Mouse (Mus musculus) hindbrain, embryonic 10.5 days (tissue): Measurements from ENCODE around the gene 3110082I17Rik. TPM values are rescaled to one million over a fixed set of nuclear protein-coding genes. Genes with fewer than 3 reads are reported as not detected.

ENCODE experiments used
- DNase-seq: peaks from one replicate; pipeline ENCODE4 v3.0.0-alpha.2; 2017; ENCODE audit warnings: low spot score
- H3K27ac ChIP-seq: fragments of 300-500 bp; sonication (generic); 2 replicates; pipeline ENCODE4 v1.5.1; 2016; ENCODE audit warnings: mild to moderate bottlenecking, moderate library complexity
- H3K27me3 ChIP-seq: fragments of 300-500 bp; sonication (generic); 2 replicates; pipeline ENCODE4 v1.6.1; 2016; ENCODE audit warnings: mild to moderate bottlenecking; ENCODE audit not compliant: poor library complexity, insufficient read depth, severe bottlenecking
- H3K36me3 ChIP-seq: fragments of 300-500 bp; sonication (generic); 2 replicates; pipeline ENCODE4 v1.6.1; 2016; ENCODE audit warnings: mild to moderate bottlenecking, moderate library complexity
- H3K4me1 ChIP-seq: fragments of 300-500 bp; sonication (generic); replicated peaks from 2 replicates; pipeline ENCODE4 v1.6.1; 2016; ENCODE audit warnings: mild to moderate bottlenecking
- H3K4me3 ChIP-seq: fragments of 300-500 bp; sonication (generic); 2 replicates; pipeline ENCODE4 v1.5.1; 2016; ENCODE audit warnings: mild to moderate bottlenecking, moderate library complexity
- H3K9me3 ChIP-seq: fragments of 300-500 bp; sonication (generic); 2 replicates; pipeline ENCODE4 v1.6.1; 2016; ENCODE audit warnings: mild to moderate bottlenecking, moderate library complexity
- WGBS: fragments of 180-500 bp; shearing (Covaris S2); methylation state at CpG from one replicate; pipeline ENCODE4 v1.1.7; 2016; 5-methylcytosine and 5-hydroxymethylcytosine counted together
- polyA plus RNA-seq: library from polyadenylated mRNA; unstranded; fragments of >200 nt; fragmentation: Nextera tagmentation; extraction: Ambion mirVana; gene quantifications from 2 replicates; pipeline ENCODE4 v1.2.1, GENCODE M21; 2016

3110082I17Rik gene
- polyA plus RNA-seq, 1 experiment from 2014 or later: 49.1 TPM

DNA sequence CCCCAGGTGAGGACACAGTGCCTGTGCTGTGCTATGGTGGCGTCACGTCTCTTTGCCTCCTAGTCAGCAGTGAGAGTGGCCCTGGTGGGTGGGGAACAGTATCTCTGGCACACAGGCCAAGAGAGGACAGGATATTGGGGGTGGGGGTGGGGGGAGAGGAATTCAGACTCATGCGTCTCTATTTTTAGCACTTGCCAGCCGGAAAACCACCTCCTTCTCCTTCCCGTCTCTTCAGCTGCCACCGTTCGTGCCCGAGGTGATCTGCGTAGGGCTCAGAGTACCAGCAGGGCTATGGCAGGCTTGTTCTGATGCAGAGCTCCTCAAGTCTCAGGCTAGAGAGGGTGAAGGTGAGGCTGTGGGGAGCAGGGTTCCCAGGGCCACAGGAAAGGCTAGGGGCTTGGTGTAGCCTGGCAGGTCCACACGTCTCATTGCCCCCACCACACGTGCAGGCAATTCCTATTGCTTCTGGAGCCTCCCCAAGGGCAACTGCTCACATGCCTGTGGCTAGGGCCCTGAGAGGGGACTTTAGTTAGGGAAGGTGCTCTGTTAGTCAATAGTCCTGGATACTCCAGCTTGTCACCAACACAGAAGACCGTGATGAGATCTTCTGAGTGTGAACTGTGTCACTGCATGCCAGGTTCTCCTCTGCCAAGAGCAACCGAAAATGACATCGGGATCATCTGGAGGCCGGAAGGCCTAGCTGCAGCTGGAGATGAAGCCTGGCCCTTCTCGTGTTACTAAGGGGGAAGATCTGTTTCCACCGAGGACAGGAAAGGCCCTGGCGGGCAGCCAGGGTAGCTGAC is 82.7 kb downstream of the 3110082I17Rik start, which contains the start of gene Gpr146:
Gene Gpr146, plus strand, starts transcription at position 230 of the 803 bp plus-strand sequence.
- Histone ChIP-seq H3K4me1 (peaks cover 63% of the 10 kb centered on the region), H3K9me3 (no peaks in the 10 kb centered on the region), H3K27me3 (0 out of 2 replicates have a peak, but pooled peaks cover 3% of the 10 kb centered on the region), H3K36me3 (no peaks in the 10 kb centered on the region), H3K27ac (peak within 1 kb of the TSS; percentile 87), H3K4me3 (no peak within 1 kb of the TSS)
- WGBS: 77% methylated on average over 18 of the region's 18 CpGs
- no peak for DNase-seq

GRCm38 (mm10) chr5:139374841-139375240 is 85.5 kb downstream of the 3110082I17Rik start:
- DNase-seq: no peak
- Histone ChIP-seq H3K27me3 (no peaks in the 10 kb centered on the region), H3K4me3 (no peak overlapping the region), H3K4me1 (peaks cover 66% of the 10 kb centered on the region), H3K9me3 (no peaks in the 10 kb centered on the region), H3K36me3 (no peaks in the 10 kb centered on the region), H3K27ac (no peak overlapping the region)
- 88% methylated on average over 2 of the region's 2 CpGs for WGBS

GRCm38 (mm10) chr5:139373889-139374444 is 86.4 kb downstream of the 3110082I17Rik start:
- DNase-seq: no peak
- Histone ChIP-seq H3K27ac (0 out of 2 replicates have a peak overlapping the region, but pooled peaks have one; percentile 23), H3K4me1 (peaks cover 65% of the 10 kb centered on the region), H3K4me3 (no peak overlapping the region), H3K27me3 (no peaks in the 10 kb centered on the region), H3K36me3 (no peaks in the 10 kb centered on the region), H3K9me3 (no peaks in the 10 kb centered on the region)
- WGBS: 84% methylated on average over 6 of the region's 6 CpGs

GRCm38 (mm10) chr5:139373126-139373525 is 87.2 kb downstream of the 3110082I17Rik start:
- Histone ChIP-seq H3K27me3 (no peaks in the 10 kb centered on the region), H3K36me3 (no peaks in the 10 kb centered on the region)
- WGBS: 82% methylated on average over 3 of the region's 3 CpGs

DNA sequence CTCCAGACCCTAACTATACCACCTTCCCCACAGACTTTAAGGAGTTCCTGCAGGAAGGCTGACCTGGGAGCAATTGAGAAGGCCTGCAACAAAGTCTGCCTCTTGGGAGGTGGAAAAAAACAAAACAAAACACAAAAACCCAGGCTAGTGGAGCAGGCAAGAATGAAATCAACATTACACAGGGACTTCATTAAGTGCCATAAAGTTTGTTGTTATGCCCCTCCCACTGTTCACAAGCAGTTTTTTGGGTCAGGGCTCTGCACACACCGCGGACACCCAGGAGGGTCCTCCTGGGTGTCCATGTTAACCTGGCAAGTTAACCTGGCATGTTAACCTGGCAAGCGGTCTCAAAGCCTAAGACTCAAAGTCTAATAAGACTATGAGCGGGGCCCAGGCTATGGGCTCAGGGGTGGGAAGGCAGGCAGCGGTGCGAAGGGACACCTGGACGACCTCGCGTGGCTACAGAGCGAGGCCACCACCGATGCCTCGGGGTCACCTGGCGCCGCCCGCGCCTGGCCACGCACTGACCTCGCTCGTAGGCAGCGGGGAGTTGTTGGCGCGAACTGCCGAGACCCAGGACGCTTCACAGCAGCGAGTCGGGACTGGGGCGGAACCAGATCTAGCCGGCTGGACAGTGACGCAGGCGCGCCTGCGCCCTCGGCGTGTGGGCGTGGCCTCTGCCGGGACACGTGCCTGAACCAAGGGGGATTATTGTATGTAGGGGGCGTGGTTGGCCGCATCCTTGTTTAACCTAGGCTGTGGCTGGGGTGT is 88.5 kb downstream of the 3110082I17Rik start:
- H3K36me3 ChIP-seq: no peaks in the 10 kb centered on the region
- peak overlapping the region; percentile 76 for H3K4me3 ChIP-seq
- WGBS: 2% methylated on average over 39 of the region's 39 CpGs
- peaks cover 53% of the 10 kb centered on the region for H3K4me1 ChIP-seq
- H3K27me3 ChIP-seq: no peaks in the 10 kb centered on the region
- peak; percentile 93 for DNase-seq
- no peaks in the 10 kb centered on the region for H3K9me3 ChIP-seq
- peak overlapping the region; percentile 98 for H3K27ac ChIP-seq

More at GRCm38 (mm10) chr5:139373126-139373525, 87.2 kb downstream of the 3110082I17Rik start:
- Histone ChIP-seq H3K4me1 (peaks cover 63% of the 10 kb centered on the region), H3K9me3 (no peaks in the 10 kb centered on the region), H3K27ac (no peak overlapping the region), H3K4me3 (no peak overlapping the region)
- no peak for DNase-seq

DNA sequence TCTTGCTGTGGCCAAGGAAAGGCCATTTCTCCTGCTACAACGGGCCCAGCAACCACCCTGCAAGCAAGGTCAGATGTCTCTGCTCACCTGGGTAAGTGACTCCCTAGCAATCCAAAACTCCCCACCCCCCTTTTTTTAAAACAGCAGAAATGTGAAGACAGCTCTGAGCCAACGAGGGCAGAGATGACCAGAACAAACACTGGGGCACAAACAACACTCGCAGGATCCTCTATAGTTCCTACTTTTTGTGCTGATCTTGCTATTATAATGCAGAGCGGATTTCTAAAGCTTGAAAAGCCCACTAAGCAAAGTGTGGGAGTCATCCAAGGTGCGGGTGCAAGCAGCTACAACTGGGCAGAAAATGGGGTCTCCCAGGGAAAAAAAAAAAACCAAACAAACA is 89.2 kb downstream of the 3110082I17Rik start:
- H3K27me3 ChIP-seq: no peaks in the 10 kb centered on the region
- H3K4me3 ChIP-seq: peak overlapping the region; percentile 76
- H3K27ac ChIP-seq: peak overlapping the region; percentile 98
- H3K9me3 ChIP-seq: no peaks in the 10 kb centered on the region
- H3K4me1 ChIP-seq: peaks cover 60% of the 10 kb centered on the region
- H3K36me3 ChIP-seq: no peaks in the 10 kb centered on the region
- DNase-seq: no peak
- 63% methylated on average over 5 of the region's 5 CpGs for WGBS

GRCm38 (mm10) chr5:139370336-139370735 is 90.0 kb downstream of the 3110082I17Rik start:
- peak overlapping the region; percentile 35; the same call in 1 of the 2 replicates for H3K27ac ChIP-seq
- H3K36me3 ChIP-seq: no peaks in the 10 kb centered on the region
- no peak for DNase-seq
- 0 out of 2 replicates have a peak overlapping the region, but pooled peaks have one; percentile 2 for H3K4me3 ChIP-seq
- H3K27me3 ChIP-seq: no peaks in the 10 kb centered on the region
- WGBS: 84% methylated on average over 6 of the region's 6 CpGs
- H3K9me3 ChIP-seq: no peaks in the 10 kb centered on the region
- H3K4me1 ChIP-seq: peaks cover 68% of the 10 kb centered on the region

DNA sequence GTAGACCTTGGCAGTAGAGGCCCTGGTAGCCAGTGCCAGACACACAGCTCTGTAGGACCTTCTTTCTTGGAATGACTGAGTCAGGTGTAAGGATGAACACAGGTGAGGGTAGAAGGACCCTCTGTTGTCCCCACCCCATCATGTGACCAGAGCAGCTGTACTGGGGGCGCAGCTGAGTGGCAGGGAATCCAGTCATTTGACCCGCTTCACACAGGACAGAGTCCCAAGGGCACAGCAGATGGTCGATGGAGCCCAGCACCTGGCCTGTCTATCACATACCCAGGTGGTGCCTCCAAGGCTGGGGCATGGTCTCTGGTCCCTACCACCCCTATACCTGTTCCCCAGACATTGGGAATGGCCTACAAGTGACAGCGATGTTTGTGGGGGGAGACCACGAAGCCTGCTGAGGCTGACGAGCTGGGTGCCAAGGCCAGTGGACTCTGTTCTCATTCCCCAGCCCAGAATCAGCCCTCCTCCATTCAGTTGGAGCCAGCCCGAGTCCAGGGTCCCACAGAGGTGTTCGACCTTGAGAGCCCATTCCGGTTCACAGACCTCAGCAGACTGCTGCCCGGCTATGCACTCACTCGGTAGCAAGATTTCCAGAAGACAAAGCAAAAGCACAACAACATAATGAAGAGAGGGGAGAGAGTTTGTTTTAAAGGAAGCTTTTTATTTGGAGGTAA is 91.5 kb downstream of the 3110082I17Rik start:
- peaks cover under 1% of the 10 kb centered on the region; the same call in 1 of the 2 replicates for H3K36me3 ChIP-seq
- H3K27ac ChIP-seq: no peak overlapping the region
- no peaks in the 10 kb centered on the region for H3K27me3 ChIP-seq
- H3K9me3 ChIP-seq: no peaks in the 10 kb centered on the region
- 90% methylated on average over 11 of the region's 11 CpGs for WGBS
- H3K4me1 ChIP-seq: peaks cover 76% of the 10 kb centered on the region
- no peak for DNase-seq
- H3K4me3 ChIP-seq: no peak overlapping the region

DNA sequence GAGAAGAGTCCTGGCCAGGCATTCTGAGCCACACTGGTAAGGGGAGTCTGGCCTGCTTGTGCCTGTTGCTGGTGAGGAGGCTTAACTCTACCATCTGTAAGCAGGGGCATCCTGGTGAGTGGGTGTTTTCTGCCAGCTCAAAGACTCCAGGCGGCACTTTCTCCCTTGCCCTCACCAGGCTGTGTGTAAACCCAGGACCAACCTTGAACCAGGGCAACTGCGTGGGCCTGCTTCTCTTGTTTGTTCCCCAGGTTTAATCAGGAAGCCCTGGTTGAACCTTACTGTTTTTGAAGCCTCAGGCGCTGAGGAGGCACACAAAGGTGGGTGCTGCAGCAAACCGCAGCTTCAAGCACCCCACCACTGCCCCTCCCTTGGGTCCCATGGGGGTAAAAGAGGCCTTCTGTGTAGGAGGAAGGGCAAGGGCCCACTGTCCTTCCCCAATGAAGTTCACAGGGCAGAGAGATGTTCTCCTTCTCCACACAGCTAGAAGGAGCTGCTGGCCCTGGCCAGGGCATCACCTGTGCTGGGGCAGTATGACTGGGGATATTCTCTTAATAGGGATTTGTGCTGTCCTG is 92.4 kb downstream of the 3110082I17Rik start:
- Histone ChIP-seq H3K27me3 (no peaks in the 10 kb centered on the region), H3K27ac (peak overlapping the region; percentile 2; the same call in 1 of the 2 replicates), H3K9me3 (no peaks in the 10 kb centered on the region), H3K4me1 (peaks cover 74% of the 10 kb centered on the region), H3K36me3 (peaks cover 5% of the 10 kb centered on the region), H3K4me3 (no peak overlapping the region)
- DNase-seq: no peak
- 91% methylated on average over 4 of the region's 4 CpGs for WGBS

GRCm38 (mm10) chr5:139366484-139366883 is 93.8 kb downstream of the 3110082I17Rik start:
- Histone ChIP-seq H3K4me3 (no peak overlapping the region), H3K9me3 (no peaks in the 10 kb centered on the region), H3K36me3 (peaks cover 16% of the 10 kb centered on the region), H3K27me3 (no peaks in the 10 kb centered on the region), H3K4me1 (peaks cover 59% of the 10 kb centered on the region), H3K27ac (no peak overlapping the region)
- WGBS: 74% methylated on average over 11 of the region's 11 CpGs
- no peak for DNase-seq

DNA sequence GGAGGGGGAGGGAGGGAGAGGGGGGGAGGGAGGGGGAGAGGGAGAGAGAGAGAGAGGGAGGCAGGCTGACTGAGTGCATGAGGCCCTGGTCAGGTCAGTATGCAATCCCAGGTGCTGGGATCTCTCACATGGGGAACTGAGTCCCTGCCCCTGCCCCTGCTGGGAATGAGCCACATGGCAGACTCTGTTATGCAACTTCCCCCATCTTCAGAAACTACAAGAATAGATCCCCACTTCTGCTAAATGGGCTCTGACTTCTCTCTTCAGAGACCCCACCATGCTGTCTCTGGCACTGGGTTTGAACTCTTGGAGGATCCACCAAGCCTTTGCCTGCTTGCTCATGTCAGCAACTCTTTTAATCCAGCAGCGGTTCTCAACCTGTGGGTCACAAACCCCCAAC is 94.5 kb downstream of the 3110082I17Rik start:
- Histone ChIP-seq H3K36me3 (peaks cover 20% of the 10 kb centered on the region), H3K9me3 (no peaks in the 10 kb centered on the region), H3K4me3 (no peak overlapping the region), H3K4me1 (peaks cover 52% of the 10 kb centered on the region), H3K27ac (no peak overlapping the region), H3K27me3 (no peaks in the 10 kb centered on the region)
- WGBS: 80% methylated on average over 1 of the region's 1 CpGs
- no peak for DNase-seq
